ENCODE assay signal across 8 mouse cellular contexts in the genomic region with DNA sequence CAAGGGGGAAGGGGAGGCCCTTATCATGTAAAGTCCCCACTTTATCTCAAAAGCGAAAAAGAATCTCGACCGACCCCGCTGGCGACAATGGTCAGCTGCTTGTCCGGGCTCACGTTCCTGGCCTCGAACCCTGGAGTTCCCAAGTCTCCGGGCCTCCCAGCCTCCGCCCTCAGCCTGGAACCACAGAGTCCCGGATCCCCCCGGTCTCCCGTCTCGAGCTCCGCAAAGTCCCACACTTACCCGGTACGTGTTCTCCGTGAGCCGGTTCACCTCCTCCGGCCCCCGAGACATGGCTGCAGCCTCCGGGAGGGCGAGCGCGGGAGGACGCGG. TPM values are rescaled to one million over a fixed set of nuclear protein-coding genes. Genes with fewer than 3 reads are reported as not detected.
A peak's percentile ranks its signal among the peaks of the same experiment; 100 is the strongest.
DNase-seq lines count a peak whose midpoint lies in the region; ATAC-seq and TF ChIP-seq lines count a peak whose summit lies in the region.

No protein-coding gene starts in this region.

- ATAC-seq in liver, embryonic 11.5 days (replicated peaks; ENCODE audit: low FRiP score), result no peak

- H3K4me1 ChIP-seq in heart, embryonic 10.5 days, result peaks cover 13% of the 10 kb centered on the region; the same call in 1 of the 2 replicates
- peaks cover 12% of the 10 kb centered on the region for H3K4me1 ChIP-seq in thymus, adult 2 months (replicated peaks; ENCODE audit: control insufficient read depth, insufficient read depth, low read length)
- H3K4me1 ChIP-seq in liver, embryonic 11.5 days (replicated peaks; ENCODE audit: control insufficient read depth, insufficient read depth, low read length), result peaks cover 8% of the 10 kb centered on the region

- H3K4me2 ChIP-seq in liver, embryonic 11.5 days, result peak overlapping the region; percentile 85

- H3K27ac ChIP-seq in heart, embryonic 10.5 days, result peak overlapping the region; percentile 90
- H3K27ac ChIP-seq in thymus, adult 2 months (ENCODE audit: control insufficient read depth, insufficient read depth, low read length), result no peak overlapping the region
- H3K27ac ChIP-seq in liver, embryonic 11.5 days (ENCODE audit: low read depth, low read length), result no peak overlapping the region

- WGBS in heart, embryonic 10.5 days, result under 1% methylated on average over 27 of the region's 27 CpGs
- 2% methylated on average over 27 of the region's 27 CpGs for WGBS in thymus, adult 2 months
- under 1% methylated on average over 27 of the region's 27 CpGs for WGBS in liver, embryonic 11.5 days

- TF ChIP-seq CTCF in thymus, adult 2 months (IDR thresholded peaks at IDR 0.05; ENCODE audit: borderline replicate concordance, control insufficient read depth, extremely low read depth, insufficient read depth, low read length, poor library complexity), result no peak

- H3K9me3 ChIP-seq in heart, embryonic 10.5 days, result no peaks in the 10 kb centered on the region
- H3K9me3 ChIP-seq in liver, embryonic 11.5 days (ENCODE audit: control insufficient read depth, low read length), result no peaks in the 10 kb centered on the region

- H3K36me3 ChIP-seq in heart, embryonic 10.5 days, result no peaks in the 10 kb centered on the region
- no peaks in the 10 kb centered on the region for H3K36me3 ChIP-seq in thymus, adult 2 months (ENCODE audit: control insufficient read depth, insufficient read depth, low read length)
- no peaks in the 10 kb centered on the region for H3K36me3 ChIP-seq in liver, embryonic 11.5 days (ENCODE audit: control insufficient read depth, insufficient read depth, low read length)

- H3K4me3 ChIP-seq in heart, embryonic 10.5 days, result peak overlapping the region; percentile 83
- H3K4me3 ChIP-seq in thymus, adult 2 months (ENCODE audit: control insufficient read depth, insufficient read depth, low read length), result peak overlapping the region; percentile 30
- peak overlapping the region; percentile 62 for H3K4me3 ChIP-seq in liver, embryonic 11.5 days (ENCODE audit: low read depth, low read length)

- no peak for DNase-seq in heart, embryonic 10.5 days (ENCODE audit: low spot score)
- no peak for DNase-seq in heart, adult 11 months
- peak; percentile 12 for DNase-seq in thymus, adult 2 months
- no peak for DNase-seq in thymus, postnatal 36 days
- DNase-seq in liver, embryonic 11.5 days (ENCODE audit: low spot score), result no peak
- DNase-seq in left cerebral cortex, adult 18-20 months (ENCODE audit: low spot score in 2 of 2), result no peak
- DNase-seq in gastrocnemius, postnatal 14 days, result no peak
- DNase-seq in left cerebral cortex, adult 11 months (ENCODE audit: low spot score), result no peak

- intact Hi-C loops in gastrocnemius, postnatal 14 days (cut with DNase I; ENCODE audit: low total_unique reads), result no loop called here

- TF ChIP-seq POLR2A in thymus, adult 2 months (IDR thresholded peaks at IDR 0.05; ENCODE audit: control insufficient read depth, extremely low read depth, insufficient read depth, low read length, poor library complexity), result no peak

- peak overlapping the region; percentile 53 for H3K9ac ChIP-seq in liver, embryonic 11.5 days (ENCODE audit: low read depth, low read length)

- no peaks in the 10 kb centered on the region for H3K27me3 ChIP-seq in heart, embryonic 10.5 days (ENCODE audit: insufficient read depth, poor library complexity, severe bottlenecking)
- peaks cover 10% of the 10 kb centered on the region for H3K27me3 ChIP-seq in thymus, adult 2 months (ENCODE audit: control insufficient read depth, insufficient read depth, low read length)
- H3K27me3 ChIP-seq in liver, embryonic 11.5 days (replicated peaks; ENCODE audit: control insufficient read depth, insufficient read depth, low read length), result peaks cover 16% of the 10 kb centered on the region

RNA-seq across cellular contexts. Expression of a gene that starts 0.4 kb away (rescaled TPM):
- polyA plus RNA-seq in heart, embryonic 10.5 days (2016; fragmentation: Nextera tagmentation; extraction: Ambion mirVana), result 9.4 and 10.9 TPM in 2 replicates
- 1.8 and 2.2 TPM in 2 replicates for polyA plus RNA-seq in thymus, adult 2 months (2012; rRNA removed)
- 6.8 and 8.2 TPM in 2 replicates for polyA plus RNA-seq in liver, embryonic 11.5 days (2014; fragmentation: Nextera tagmentation; extraction: Ambion mirVana)
- 1 to 10 TPM in 1 of 2 experiments, under 1 TPM in 1; 0.45 to 1.2 TPM for total RNA-seq in left cerebral cortex, adult 18-20 months (2021)
- total RNA-seq in gastrocnemius, postnatal 14 days (2021), result 1 to 10 TPM; 1.6 to 2.2 TPM

Comparison
In these comparisons a context has a peak if more than half of its experiments do, and no peak if none do; other contexts are left out.
1. H3K4me3 ChIP-seq: peak in every context shown above with its lines; median percentile 83 in heart, embryonic 10.5 days; 62 in liver, embryonic 11.5 days; 30 in thymus, adult 2 months.